Mouse (Mus musculus) ES-Bruce4 (cell line): ENCODE data around the gene Rassf8.

ENCODE experiments used
- CTCF ChIP-seq: IDR thresholded peaks from one replicate; pipeline ENCODE4 v1.8.1; 2011; ENCODE audit warnings: low read depth, low read length
- EP300 ChIP-seq: IDR thresholded peaks from 2 replicates; pipeline ENCODE4 v1.6.1; 2011; ENCODE audit warnings: low read depth, low read length; ENCODE audit not compliant: insufficient read depth
- POLR2A ChIP-seq: IDR thresholded peaks from one replicate; pipeline ENCODE4 v1.8.1; 2011; ENCODE audit warnings: low read length; ENCODE audit not compliant: insufficient read depth

DNA sequence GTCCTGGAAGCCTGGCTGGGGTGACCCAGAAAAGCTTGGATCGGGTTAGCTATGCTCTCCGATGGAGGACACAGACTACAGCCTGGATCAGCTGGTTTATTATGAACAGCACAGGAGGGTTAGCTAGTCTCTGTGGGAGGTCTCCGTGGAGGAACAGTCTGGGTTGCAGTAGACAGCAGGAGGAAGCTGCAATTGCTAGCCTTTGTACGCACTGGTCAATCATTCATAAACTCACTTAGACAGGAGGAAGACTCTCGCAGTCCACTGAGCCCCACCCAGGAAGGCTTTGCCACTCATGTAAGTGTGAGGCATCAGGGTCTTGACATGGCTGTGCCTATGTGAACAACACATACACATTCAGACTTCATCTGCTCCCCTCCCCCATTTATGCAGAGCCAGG lies 35.2 kb upstream of the Rassf8 start:
- TF ChIP-seq CTCF, result no peak
- no peak for TF ChIP-seq POLR2A
- TF ChIP-seq EP300, result no peak
